Mouse (Mus musculus): Measurements from ENCODE around the gene Sirt2.

Gene Sirt2

GRCm38 (mm10) chr7:28830981-28831380, 64.4 kb downstream of the Sirt2 start:
- in situ Hi-C loops (cut with MboI, MseI): no loop called here

GRCm38 (mm10) chr7:28831411-28832125, 65.0 kb downstream of the Sirt2 start:
- in situ Hi-C loops (cut with MboI, MseI): no loop called here

DNA sequence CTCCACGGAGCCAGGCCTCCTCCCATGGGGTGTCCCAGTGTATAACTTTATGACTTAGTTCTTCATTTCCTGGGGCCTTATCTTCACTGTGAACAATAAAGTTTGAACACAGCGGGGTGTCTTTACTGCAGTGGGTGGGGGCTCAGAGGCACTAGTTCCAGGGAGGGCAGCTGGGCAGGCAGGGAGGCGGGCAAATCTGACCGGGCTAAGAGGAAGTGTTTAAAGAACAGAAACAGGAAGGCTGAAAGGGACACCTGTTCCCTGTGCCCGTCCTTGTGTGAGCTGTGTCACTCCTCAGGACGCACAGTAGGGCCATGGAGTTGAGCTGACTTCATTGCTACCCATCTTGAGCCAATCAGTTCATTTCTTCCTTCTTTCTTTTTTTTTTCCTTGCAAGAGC, 65.6 kb downstream of the Sirt2 start:
- in situ Hi-C loops (cut with MboI, MseI): no loop called here

DNA sequence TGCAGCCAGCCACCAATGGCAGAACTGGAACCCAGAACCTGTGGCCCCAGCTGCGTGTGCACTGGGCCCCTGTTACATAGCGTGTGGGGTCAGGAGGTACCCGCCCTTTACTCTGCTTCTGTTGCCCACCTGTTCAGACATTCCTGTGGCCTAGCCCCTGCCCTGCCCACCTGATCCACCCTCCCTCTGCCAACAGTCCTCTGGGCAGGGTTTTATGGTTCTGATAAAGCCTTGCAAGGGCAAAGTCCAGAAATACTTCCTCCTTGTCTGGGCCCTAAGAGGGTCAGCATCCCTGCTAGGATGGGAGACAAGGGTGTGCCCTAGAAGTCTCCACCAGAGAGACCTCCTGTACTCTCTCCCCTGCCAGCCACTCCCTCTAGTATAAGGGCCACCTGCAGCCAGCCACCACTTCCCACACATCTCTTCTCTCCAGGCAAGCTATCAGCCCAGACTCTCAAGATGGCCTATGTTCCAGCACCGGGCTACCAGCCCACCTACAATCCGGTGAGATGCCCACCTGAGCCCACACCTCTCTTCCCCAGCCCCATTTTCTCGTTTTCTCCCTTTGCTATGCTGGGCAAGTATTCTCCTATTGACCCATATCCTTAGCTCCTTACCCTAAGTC, 67.3 kb downstream of the Sirt2 start, which contains the start of gene Lgals4:
Gene Lgals4, plus strand, starts transcription at position 132 of the 625 bp plus-strand sequence.
- in situ Hi-C loops (cut with MboI, MseI): no loop called here

GRCm38 (mm10) chr7:28836936-28837335, 70.4 kb downstream of the Sirt2 start:
- in situ Hi-C loops (cut with MboI, MseI): no loop called here

Data from T-helper 2 cell (primary cell).